ENCODE assay signal across 9 mouse cellular contexts in the genomic region with DNA sequence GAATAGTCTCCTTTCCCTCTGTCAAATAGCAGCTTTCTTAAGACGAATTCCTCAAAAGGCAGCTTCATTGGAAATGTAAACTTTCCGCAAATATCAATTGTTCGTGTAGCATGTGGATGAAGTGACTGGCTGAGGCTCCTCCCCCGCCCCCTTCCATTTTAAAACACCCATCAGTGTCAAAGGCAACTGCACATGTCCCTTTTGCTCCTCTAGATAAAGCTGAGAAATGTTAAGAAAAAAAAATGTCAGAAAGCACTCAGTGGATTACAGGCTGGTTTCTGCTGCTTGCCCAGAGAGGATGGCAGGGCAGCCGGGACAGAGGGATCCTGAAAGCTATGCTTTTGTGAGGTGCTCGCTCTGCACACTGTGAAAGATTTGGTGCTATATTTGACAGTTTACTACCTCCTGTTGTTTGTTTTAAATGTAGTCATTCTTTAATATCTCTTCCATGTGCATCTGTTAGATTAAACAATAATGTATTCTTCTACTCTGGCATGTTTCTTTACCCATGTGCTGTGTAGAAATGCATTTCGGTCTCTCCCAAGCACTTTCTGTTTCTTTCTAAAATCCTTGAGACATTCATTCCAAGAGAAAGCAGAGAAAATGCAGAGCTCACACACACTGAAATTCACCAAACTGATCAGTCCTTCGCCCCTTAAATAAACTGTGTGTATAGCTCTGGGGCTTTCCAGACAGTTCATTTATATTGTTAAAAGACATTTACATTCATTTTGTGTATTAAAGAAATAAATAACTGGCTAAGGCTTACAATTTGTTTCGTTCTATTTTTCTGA.
DNase-seq lines count a peak whose midpoint lies in the region; ATAC-seq lines count a peak whose summit lies in the region.
"Had no signal": no experiment of that assay in that cellular context is flagged by ENCODE, and none has a peak within 500 bp of the region (broad histone marks: within the 10 kb centered on the region; RNA-seq: fewer than 3 reads in every experiment).

No protein-coding gene starts in this region.

- peak overlapping the region; percentile 87 for H3K27ac ChIP-seq in kidney, embryonic 14.5 days (ENCODE audit: low read depth, low read length)
- peak overlapping the region; percentile 76 for H3K27ac ChIP-seq in hindbrain, embryonic 15.5 days (replicated peaks)
- no peak overlapping the region; the same call in 1 of the 2 replicates for H3K27ac ChIP-seq in neural tube, embryonic 12.5 days

- peak overlapping the region; percentile 27 for H3K4me2 ChIP-seq in kidney, embryonic 14.5 days (replicated peaks; ENCODE audit: low read depth, low read length)
- H3K4me2 ChIP-seq in hindbrain, embryonic 15.5 days = peak overlapping the region; percentile 37
- peak overlapping the region; percentile 53 for H3K4me2 ChIP-seq in neural tube, embryonic 12.5 days (replicated peaks)

- H3K27me3 ChIP-seq in kidney, embryonic 14.5 days (ENCODE audit: control insufficient read depth, insufficient read depth, low read length) = no peaks in the 10 kb centered on the region
- no peaks in the 10 kb centered on the region for H3K27me3 ChIP-seq in hindbrain, embryonic 15.5 days
- no peaks in the 10 kb centered on the region for H3K27me3 ChIP-seq in neural tube, embryonic 12.5 days (replicated peaks)

- 43% methylated on average over 9 of the region's 9 CpGs for WGBS in kidney, embryonic 14.5 days
- 31% methylated on average over 9 of the region's 9 CpGs for WGBS in hindbrain, embryonic 15.5 days
- WGBS in neural tube, embryonic 12.5 days = 21% methylated on average over 9 of the region's 9 CpGs

- no peak overlapping the region for H3K4me3 ChIP-seq in kidney, embryonic 14.5 days (ENCODE audit: low read length)
- H3K4me3 ChIP-seq in hindbrain, embryonic 15.5 days = no peak overlapping the region
- no peak overlapping the region for H3K4me3 ChIP-seq in neural tube, embryonic 12.5 days
- H3K4me3 ChIP-seq: megakaryocyte, embryonic 14.5 days had no signal

- H3K9ac ChIP-seq in kidney, embryonic 14.5 days (ENCODE audit: low read depth, low read length) = peak overlapping the region; percentile 47; the same call in 1 of the 2 replicates
- H3K9ac ChIP-seq in hindbrain, embryonic 15.5 days = no peak overlapping the region
- H3K9ac ChIP-seq in neural tube, embryonic 12.5 days = peak overlapping the region; percentile 48; the same call in 1 of the 2 replicates

- H3K4me1 ChIP-seq in kidney, embryonic 14.5 days (ENCODE audit: control insufficient read depth, insufficient read depth, low read length) = peaks cover 12% of the 10 kb centered on the region; the same call in 1 of the 2 replicates
- H3K4me1 ChIP-seq in hindbrain, embryonic 15.5 days (replicated peaks) = peaks cover 29% of the 10 kb centered on the region
- peaks cover 41% of the 10 kb centered on the region for H3K4me1 ChIP-seq in neural tube, embryonic 12.5 days
- H3K4me1 ChIP-seq: megakaryocyte, embryonic 14.5 days had no signal

- H3K36me3 ChIP-seq in kidney, embryonic 14.5 days (ENCODE audit: control insufficient read depth, insufficient read depth, low read length) = no peaks in the 10 kb centered on the region
- H3K36me3 ChIP-seq in hindbrain, embryonic 15.5 days = no peaks in the 10 kb centered on the region
- H3K36me3 ChIP-seq in neural tube, embryonic 12.5 days = no peaks in the 10 kb centered on the region

- DNase-seq in kidney, adult 11 months = no peak
- DNase-seq in cerebellum, postnatal 36 days = peak; percentile 35 to 64
- DNase-seq in layer of hippocampus, adult 9-10 months (ENCODE audit: low spot score) = no peak
- no peak for DNase-seq in layer of hippocampus, postnatal 36 days

- no peak for ATAC-seq in kidney, embryonic 14.5 days (ENCODE audit: low FRiP score, low TSS enrichment)
- ATAC-seq in hindbrain, embryonic 15.5 days (ENCODE audit: low FRiP score, low read depth) = no peak
- ATAC-seq in neural tube, embryonic 12.5 days (ENCODE audit: low FRiP score, low read depth) = no peak
- ATAC-seq: Patski had no signal

- no peaks in the 10 kb centered on the region for H3K9me3 ChIP-seq in kidney, embryonic 14.5 days (ENCODE audit: control insufficient read depth, low read length)
- H3K9me3 ChIP-seq in hindbrain, embryonic 15.5 days = no peaks in the 10 kb centered on the region
- no peaks in the 10 kb centered on the region for H3K9me3 ChIP-seq in neural tube, embryonic 12.5 days
- H3K9me3 ChIP-seq: megakaryocyte, embryonic 14.5 days had no signal

Comparison
In these comparisons a context has a peak if more than half of its experiments do, and no peak if none do; other contexts are left out.
1. DNase-seq: peak in cerebellum, postnatal 36 days (2 of 2); none in kidney, adult 11 months (single experiment), layer of hippocampus, adult 9-10 months (single experiment) and layer of hippocampus, postnatal 36 days (0 of 2).
2. Peak in every context shown above with its lines, with median percentiles within 50 percentile points of each other: H3K4me2 ChIP-seq.